Mouse (Mus musculus) CH12.LX (cell line): Measurements from ENCODE around the gene Plcg2.

Experiments
- CHD1 ChIP-seq: IDR thresholded peaks from 2 replicates; pipeline ENCODE4 v1.6.1; 2012; ENCODE audit warnings: low read depth, low read length, improper control_type of control experiment, inconsistent platforms
- CTCF ChIP-seq, 2 experiments: IDR thresholded peaks in 1 of 2; conservative IDR thresholded peaks in 1 of 2; 2 replicates each; pipeline ENCODE4 v1.5.1; 2011 to 2012; ENCODE audit warnings: low read depth in 2 of 2, low read length in 2 of 2, improper control_type of control experiment in 1 of 2, inconsistent platforms in 1 of 2, mild to moderate bottlenecking in 1 of 2, moderate library complexity in 1 of 2
- IRF4 ChIP-seq: IDR thresholded peaks from 2 replicates; pipeline ENCODE4 v1.6.1; 2014; ENCODE audit warnings: low read depth, mild to moderate bottlenecking, inconsistent platforms, low read length, improper control_type of control experiment
- MXI1 ChIP-seq: IDR thresholded peaks from 2 replicates; pipeline ENCODE4 v1.6.1; 2011; ENCODE audit warnings: mild to moderate bottlenecking, low read depth, low read length, improper control_type of control experiment
- MYC ChIP-seq: IDR thresholded peaks from 2 replicates; pipeline ENCODE4 v1.6.1; 2011; ENCODE audit warnings: low read depth, mild to moderate bottlenecking, improper control_type of control experiment, low read length
- PAX5 ChIP-seq: IDR thresholded peaks from 2 replicates; pipeline ENCODE4 v1.6.1; 2012; ENCODE audit warnings: low read length, inconsistent platforms, mixed read lengths
- POLR2AphosphoS2 ChIP-seq: IDR thresholded peaks from 2 replicates; pipeline ENCODE4 v1.6.1; 2011; ENCODE audit warnings: low read depth, low read length, improper control_type of control experiment
- ZC3H11A ChIP-seq: IDR thresholded peaks from 2 replicates; pipeline ENCODE4 v1.6.1; 2012; ENCODE audit warnings: low read depth, mild to moderate bottlenecking, inconsistent platforms, low read length, improper control_type of control experiment

GRCm38 (mm10) chr8:117600839-117601238 lies 102.7 kb downstream of the Plcg2 start:
- TF ChIP-seq MXI1 = no peak
- TF ChIP-seq CTCF (conservative IDR thresholded peaks at IDR 0.05 in 1 of 2, IDR thresholded peaks at IDR 0.05 in 1 of 2; ENCODE audit: low read depth in 2 of 2, low read length in 2 of 2) = peak; percentile 48 to 87
- TF ChIP-seq ZC3H11A = no peak
- no peak for TF ChIP-seq PAX5
- no peak for TF ChIP-seq CHD1
- TF ChIP-seq MYC = no peak
- no peak for TF ChIP-seq IRF4
- TF ChIP-seq POLR2AphosphoS2 = no peak
